Comparison of ENCODE assay signal across 11 mouse cellular contexts in genomic region chr14:32005673-32006261, GRCm38 (mm10). TPM values are rescaled to one million over a fixed set of nuclear protein-coding genes. Genes with fewer than 3 reads are reported as not detected.
A peak's percentile ranks its signal among the peaks of the same experiment; 100 is the strongest.
DNase-seq lines count a peak whose midpoint lies in the region; ATAC-seq and TF ChIP-seq lines count a peak whose summit lies in the region.
"Had no signal": no experiment of that assay in that cellular context is flagged by ENCODE, and none has a peak within 500 bp of the region (broad histone marks: within the 10 kb centered on the region; RNA-seq: fewer than 3 reads in every experiment).

No protein-coding gene starts in this region.

- H3K36me3 ChIP-seq in lung, embryonic 15.5 days, result no peaks in the 10 kb centered on the region
- no peaks in the 10 kb centered on the region for H3K36me3 ChIP-seq in kidney, postnatal 0 days (ENCODE audit: insufficient read depth, low read length)
- H3K36me3 ChIP-seq: forebrain, embryonic 12.5 days had no signal

- no peak for TF ChIP-seq CTCF in kidney, postnatal 0 days (IDR thresholded peaks at IDR 0.05; ENCODE audit: low read depth)

- no peaks in the 10 kb centered on the region for H3K9me3 ChIP-seq in lung, embryonic 15.5 days
- H3K9me3 ChIP-seq in kidney, postnatal 0 days (replicated peaks; ENCODE audit: low read length), result no peaks in the 10 kb centered on the region
- H3K9me3 ChIP-seq: forebrain, embryonic 12.5 days had no signal

- DNase-seq in adrenal gland, postnatal 10 days, result peak; percentile 24
- no peak for DNase-seq in adrenal gland, adult 18-20 months (ENCODE audit: low spot score in 2 of 2)
- DNase-seq in lung, postnatal 4 days, result no peak
- peak; percentile 20 for DNase-seq in T-cell, adult 2 months (ENCODE audit: low spot score)
- DNase-seq in kidney, postnatal 0 days (ENCODE audit: low spot score), result peak; percentile 44
- no peak for DNase-seq in embryo, embryonic 9.5 days (ENCODE audit: extremely low spot score)
- no peak for DNase-seq in urinary bladder, postnatal 36 days (ENCODE audit: low spot score in 2 of 2)
- DNase-seq: midbrain, embryonic 14.5 days had no signal

- no peak overlapping the region for H3K4me2 ChIP-seq in lung, embryonic 15.5 days
- no peak overlapping the region for H3K4me2 ChIP-seq in kidney, postnatal 0 days (ENCODE audit: low read length)
- H3K4me2 ChIP-seq: forebrain, embryonic 12.5 days had no signal

- whole genome bisulfite sequencing in lung, embryonic 15.5 days, result 69% methylated on average over 9 of the region's 9 CpGs
- 60% methylated on average over 9 of the region's 9 CpGs for WGBS in kidney, postnatal 0 days

- 0 out of 2 replicates have a peak, but pooled peaks cover 3% of the 10 kb centered on the region for H3K4me1 ChIP-seq in lung, embryonic 15.5 days
- H3K4me1 ChIP-seq in kidney, postnatal 0 days (replicated peaks; ENCODE audit: insufficient read depth, low read length), result no peaks in the 10 kb centered on the region

- peak; percentile 64 for ATAC-seq in lung, embryonic 15.5 days (ENCODE audit: borderline replicate concordance, extremely low read depth, low FRiP score, low TSS enrichment)
- no peak for ATAC-seq in kidney, postnatal 0 days (replicated peaks; ENCODE audit: low FRiP score, low read depth)

- no peaks in the 10 kb centered on the region for H3K27me3 ChIP-seq in lung, embryonic 15.5 days
- H3K27me3 ChIP-seq in kidney, postnatal 0 days (ENCODE audit: insufficient read depth, low read length), result no peaks in the 10 kb centered on the region
- H3K27me3 ChIP-seq: forebrain, embryonic 12.5 days had no signal

- H3K4me3 ChIP-seq in lung, embryonic 15.5 days, result no peak overlapping the region
- no peak overlapping the region for H3K4me3 ChIP-seq in kidney, postnatal 0 days (replicated peaks; ENCODE audit: low read depth, low read length)
- H3K4me3 ChIP-seq: forebrain, embryonic 12.5 days had no signal

- H3K27ac ChIP-seq in lung, embryonic 15.5 days, result peak overlapping the region; percentile 24; the same call in 1 of the 2 replicates
- H3K27ac ChIP-seq in kidney, postnatal 0 days, result 0 out of 2 replicates have a peak overlapping the region, but pooled peaks have one; percentile 33
- H3K27ac ChIP-seq: forebrain, embryonic 12.5 days had no signal

- no peak overlapping the region for H3K9ac ChIP-seq in lung, embryonic 15.5 days
- no peak overlapping the region for H3K9ac ChIP-seq in kidney, postnatal 0 days (ENCODE audit: low read depth, low read length)
- H3K9ac ChIP-seq: forebrain, embryonic 12.5 days had no signal

RNA-seq across cellular contexts. Expression of gene Galnt15, which starts 23.0 kb away (rescaled TPM):
- total RNA-seq in adrenal gland, postnatal 10 days (2021), result 10 to 100 TPM; 10.2 to 10.6 TPM
- 10 to 100 TPM in 1 of 2 experiments, 1 to 10 TPM in 1; 9.1 to 10.7 TPM for total RNA-seq in adrenal gland, adult 18-20 months (2021)
- 0.10 and 0.16 TPM in 2 replicates for polyA plus RNA-seq in lung, embryonic 15.5 days (2015; fragmentation: Nextera tagmentation; extraction: Ambion mirVana)
- polyA plus RNA-seq in kidney, postnatal 0 days (2015; fragmentation: Nextera tagmentation; extraction: Ambion mirVana), result 0.28 and 0.34 TPM in 2 replicates
- total RNA-seq: neutrophil, adult 5-6 weeks had no signal

Comparison
In these comparisons a context has a peak if more than half of its experiments do, and no peak if none do; other contexts are left out.
1. DNase-seq: peak in adrenal gland, postnatal 10 days (single experiment), T-cell, adult 2 months (single experiment) and kidney, postnatal 0 days (single experiment); none in adrenal gland, adult 18-20 months (0 of 2), lung, postnatal 4 days (0 of 2), embryo, embryonic 9.5 days (single experiment) and urinary bladder, postnatal 36 days (0 of 2).